Mouse (Mus musculus): ENCODE measurements around the gene Evpl. TPM values are rescaled to one million over a fixed set of nuclear protein-coding genes. Genes with fewer than 3 reads are reported as not detected.

Evpl gene
- total RNA-seq, 2 experiments from 2014 or later: 0.66 to 0.85 TPM

DNA sequence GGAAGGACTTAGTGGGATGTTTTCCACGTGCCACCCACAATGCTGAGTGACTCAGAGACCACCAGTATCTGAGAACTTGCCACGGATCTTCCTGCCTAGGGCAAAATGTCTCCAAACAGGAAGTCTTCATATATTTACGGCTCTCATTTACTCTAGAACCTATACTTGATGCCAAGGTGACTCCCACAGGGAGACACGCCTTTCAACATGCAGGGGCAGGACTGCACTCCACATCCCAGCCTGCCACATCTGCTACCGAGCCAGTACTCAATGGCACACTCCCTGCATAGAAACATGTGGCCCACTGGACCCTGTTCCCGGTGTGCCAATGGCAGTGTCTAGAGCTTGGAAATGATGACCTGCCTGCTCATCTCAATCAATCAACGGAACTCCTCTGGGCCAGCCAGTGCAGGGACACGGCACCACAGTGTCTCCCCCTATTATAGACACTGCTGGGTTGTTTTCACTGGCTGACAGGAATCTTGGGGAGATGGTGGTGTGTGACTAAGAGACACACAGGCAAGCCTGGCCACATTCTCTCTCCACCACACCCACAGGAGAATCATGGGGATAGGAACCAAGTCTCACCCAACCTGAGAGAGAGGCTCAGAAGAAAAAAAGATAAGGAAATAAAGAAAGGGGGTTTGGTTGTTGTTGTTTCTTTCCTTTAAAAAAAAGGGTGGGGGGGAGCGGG is 18.3 kb upstream of the Evpl start:
- intact Hi-C loops (cut with DNase I): no loop called here
- no peak for DNase-seq

- DNase-seq: no peak
- intact Hi-C loops (cut with DNase I): no loop called here
Measured at GRCm38 (mm10) chr11:116255090-116255981, 17.5 kb upstream of the Evpl start.

DNA sequence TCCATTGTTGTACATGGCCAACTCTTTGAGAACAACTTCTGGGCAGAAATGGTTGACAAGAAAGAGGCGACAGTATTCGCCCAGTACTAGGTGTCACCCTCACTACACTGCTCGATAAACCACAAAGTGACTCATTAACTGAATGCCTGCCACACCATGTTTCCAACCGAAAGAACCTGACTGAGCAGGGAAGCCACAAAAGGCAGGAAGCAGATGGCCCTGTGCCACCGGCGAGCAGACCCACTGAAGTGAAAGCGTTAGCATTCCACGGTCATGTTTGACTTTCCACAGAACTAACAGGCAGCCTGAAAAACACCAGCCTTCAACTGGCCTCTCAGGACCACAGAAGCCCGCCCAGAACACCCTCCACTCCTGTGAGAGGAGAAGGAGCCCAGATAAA is 16.8 kb upstream of the Evpl start:
- DNase-seq: no peak
- intact Hi-C loops (cut with DNase I): no loop called here

DNA sequence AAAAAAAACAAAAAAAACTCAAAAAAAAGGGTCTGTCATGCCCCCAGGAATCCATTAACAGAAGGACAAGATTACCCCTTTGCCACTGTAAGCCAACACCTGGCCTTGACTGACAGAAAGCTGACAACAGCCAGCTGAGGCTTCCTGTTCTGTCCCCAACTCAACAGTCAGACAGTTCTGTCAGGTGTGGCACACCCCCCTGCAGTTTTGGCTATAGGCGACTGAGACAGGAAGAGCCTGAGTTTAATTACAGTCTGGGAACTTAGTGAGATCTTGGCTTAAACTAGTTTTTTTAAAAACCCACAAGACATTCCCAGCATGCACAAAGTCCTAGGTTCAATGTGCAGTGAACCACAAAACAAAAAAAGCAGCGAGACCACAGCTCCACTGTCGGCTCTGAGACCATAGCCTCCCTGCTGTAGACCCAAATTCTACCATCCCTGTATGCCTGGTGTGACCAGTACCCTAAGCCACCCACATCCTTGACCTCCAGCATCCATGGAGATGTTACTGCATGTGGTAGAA is 15.3 kb upstream of the Evpl start:
- no peak for DNase-seq
- intact Hi-C loops (cut with DNase I): no loop called here

DNA sequence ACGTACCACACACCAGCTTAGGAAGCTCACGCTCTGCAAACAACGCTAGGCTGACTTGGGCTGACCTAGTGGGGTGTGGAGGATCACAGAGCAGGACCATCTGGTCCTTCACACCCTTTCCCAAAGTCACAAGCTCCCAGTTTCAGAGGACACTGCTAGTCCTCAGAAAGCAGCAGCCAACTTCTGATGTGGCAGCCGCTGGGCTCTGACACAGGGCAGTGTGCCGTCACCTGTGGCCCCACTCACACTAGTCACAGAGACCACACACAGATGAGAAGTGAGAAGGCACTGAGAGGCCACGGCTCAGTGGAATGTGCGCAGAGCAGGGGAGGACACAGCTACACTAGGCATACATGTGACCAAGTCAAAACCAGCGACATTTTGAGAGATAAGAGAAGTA is 13.0 kb upstream of the Evpl start:
- intact Hi-C loops (cut with DNase I): no loop called here
- no peak for DNase-seq

DNA sequence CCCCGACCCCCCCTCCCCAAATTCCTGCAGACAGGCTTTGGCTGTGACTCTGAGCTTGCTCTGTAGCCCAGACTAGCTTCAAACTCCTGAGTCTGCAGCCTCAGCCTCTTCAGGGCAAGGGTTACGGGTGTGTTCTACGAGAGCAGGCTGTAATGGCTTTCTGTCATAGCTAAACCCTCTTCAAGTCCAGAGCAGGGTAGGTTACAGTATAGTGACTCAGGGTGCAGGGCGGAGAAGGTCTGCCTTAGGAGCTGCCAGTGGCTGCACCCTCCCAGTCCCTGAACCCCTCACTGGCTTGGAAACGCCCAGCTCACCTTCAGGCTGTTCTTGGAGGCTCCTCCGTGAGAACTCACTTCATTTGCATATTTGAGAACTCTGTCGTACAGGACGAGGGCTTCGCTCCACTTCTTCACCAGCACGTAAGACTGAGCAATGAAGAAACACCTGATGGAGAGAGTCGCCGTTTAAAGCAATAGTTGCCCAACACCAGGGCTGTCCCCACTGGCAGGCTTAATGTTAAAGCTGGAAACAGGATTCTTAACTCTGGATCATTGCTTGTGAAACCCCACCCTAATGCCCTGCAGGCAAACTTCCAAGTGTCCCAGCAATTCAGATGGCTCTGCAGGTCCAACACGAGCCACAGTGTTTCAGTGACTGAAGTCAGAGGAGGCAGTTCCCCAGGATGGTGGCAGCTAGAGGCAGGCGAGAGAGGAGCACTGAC is 9.8 kb upstream of the Evpl start:
- intact Hi-C loops (cut with DNase I): no loop called here
- DNase-seq: no peak

DNA sequence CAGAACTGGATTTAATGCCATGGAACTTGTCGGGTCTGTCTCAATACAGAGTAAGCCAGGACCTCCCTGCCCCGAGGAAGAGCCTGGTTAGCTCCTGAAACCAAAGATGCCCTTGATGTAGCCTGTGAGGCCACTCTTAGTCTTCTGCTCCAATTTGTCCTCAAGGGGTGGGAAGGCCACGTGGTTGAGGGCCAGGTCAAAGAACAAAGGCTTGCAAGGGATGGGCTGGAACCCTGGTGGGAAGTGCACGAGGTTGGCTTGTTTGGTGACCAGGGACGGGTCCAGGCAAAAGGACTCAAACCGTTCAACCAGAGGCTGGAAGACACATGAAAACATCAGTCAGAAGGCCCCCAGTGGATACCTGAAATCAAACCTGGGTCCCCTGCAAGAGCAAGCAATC is 7.7 kb upstream of the Evpl start:
- intact Hi-C loops (cut with DNase I): no loop called here
- no peak for DNase-seq

DNA sequence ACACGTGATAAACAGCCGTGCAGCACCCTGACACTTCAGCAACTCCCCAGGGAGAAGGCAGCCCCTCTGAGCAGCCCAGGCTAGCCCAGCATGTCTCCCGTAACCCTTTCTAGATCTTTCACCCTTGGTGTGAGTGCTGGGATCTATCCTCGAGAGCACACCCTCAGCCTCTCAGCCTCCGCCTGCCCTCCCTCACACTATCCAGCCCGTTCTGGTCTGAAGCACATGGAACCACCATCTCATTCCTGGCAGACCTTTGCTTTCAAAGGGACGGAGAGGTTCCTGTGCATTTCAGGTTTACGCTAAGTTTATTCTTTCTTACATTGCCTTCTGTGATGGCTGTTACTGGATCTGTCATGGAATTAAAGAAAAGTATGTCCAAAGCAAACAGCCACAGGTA is 6.7 kb upstream of the Evpl start:
- DNase-seq: no peak

DNA sequence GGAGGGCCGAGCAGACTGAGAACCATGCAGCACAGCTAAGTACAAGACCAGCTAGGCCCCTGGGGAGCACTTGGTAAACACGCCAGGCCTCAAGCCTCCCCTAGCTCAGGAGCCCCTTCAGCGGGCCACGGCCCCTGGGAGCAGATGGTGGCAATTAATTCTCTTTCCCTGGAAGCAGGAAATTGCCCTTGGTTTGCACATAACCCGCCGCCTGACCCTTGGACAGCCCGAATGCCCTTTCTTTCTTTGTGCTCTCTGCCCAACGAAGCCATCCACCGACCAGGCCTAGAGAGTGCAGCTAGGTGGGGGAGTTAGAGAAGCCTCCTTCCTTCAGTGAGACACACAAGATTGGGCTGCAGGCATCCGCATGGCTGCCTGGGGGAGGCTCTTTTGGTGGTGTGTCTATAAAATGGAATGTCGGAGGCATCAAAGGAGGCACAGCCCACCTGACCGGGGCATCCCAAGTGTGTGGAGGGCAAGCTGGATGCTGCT is 3.9 kb upstream of the Evpl start:
- intact Hi-C loops (cut with DNase I): no loop called here
- no peak for DNase-seq

More for the DNA sequence above, 6.7 kb upstream of the Evpl start:
- intact Hi-C loops (cut with DNase I): no loop called here

DNA sequence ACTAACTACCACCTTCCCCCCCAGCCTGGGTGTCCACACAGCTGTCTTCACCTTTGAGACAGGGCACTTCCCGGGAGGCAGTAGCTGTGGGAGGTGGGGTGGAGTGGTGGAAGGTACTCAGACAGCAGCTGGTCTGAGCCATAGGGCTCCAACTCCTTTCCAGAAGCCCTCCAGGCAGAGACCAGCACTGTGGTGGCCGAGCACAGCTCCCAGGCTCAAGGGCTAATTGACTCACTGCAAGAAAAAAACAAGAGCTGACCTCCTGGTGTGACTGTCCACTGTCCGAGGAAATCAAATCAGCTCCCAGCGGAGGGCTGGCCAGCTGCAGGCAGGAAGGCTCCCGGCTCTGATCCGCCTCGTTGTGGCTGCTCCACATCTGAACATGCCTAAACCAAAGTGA is 1.9 kb upstream of the Evpl start:
- intact Hi-C loops (cut with DNase I): no loop called here
- DNase-seq: no peak

GRCm38 (mm10) chr11:116234901-116235300 is 3.0 kb downstream of the Evpl start:
- no peak for DNase-seq
- intact Hi-C loops (cut with DNase I): no loop called here

DNA sequence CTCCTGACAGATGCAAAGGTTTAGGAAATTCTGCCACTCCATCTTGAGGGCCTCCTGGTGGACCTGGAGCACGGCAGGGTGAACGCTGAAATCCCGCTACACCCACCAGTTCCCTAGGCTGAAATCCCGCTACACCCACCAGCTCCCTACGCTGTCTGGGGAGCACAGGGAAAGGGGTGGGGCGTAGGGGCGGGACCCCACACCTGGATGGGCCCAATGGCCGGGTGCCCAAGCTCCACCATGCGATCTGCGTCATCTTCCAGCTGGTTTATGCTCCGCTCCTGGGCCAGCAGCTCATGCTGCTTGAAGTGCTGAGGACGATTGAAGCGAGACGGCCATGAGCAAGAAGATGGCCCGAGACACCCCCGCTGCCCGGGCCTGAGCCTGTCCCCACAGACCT is 5.5 kb downstream of the Evpl start:
- intact Hi-C loops (cut with DNase I): no loop called here
- no peak for DNase-seq

- DNase-seq: no peak
- intact Hi-C loops (cut with DNase I): no loop called here
Measured at GRCm38 (mm10) chr11:116228699-116229098, 9.2 kb downstream of the Evpl start.

GRCm38 (mm10) chr11:116226414-116226813 is 11.5 kb downstream of the Evpl start:
- peak; percentile 82 for DNase-seq
- intact Hi-C loops (cut with DNase I): no loop called here

GRCm38 (mm10) chr11:116222740-116223059 is 15.2 kb downstream of the Evpl start:
- intact Hi-C loops (cut with DNase I): no loop called here
- no peak for DNase-seq

DNA sequence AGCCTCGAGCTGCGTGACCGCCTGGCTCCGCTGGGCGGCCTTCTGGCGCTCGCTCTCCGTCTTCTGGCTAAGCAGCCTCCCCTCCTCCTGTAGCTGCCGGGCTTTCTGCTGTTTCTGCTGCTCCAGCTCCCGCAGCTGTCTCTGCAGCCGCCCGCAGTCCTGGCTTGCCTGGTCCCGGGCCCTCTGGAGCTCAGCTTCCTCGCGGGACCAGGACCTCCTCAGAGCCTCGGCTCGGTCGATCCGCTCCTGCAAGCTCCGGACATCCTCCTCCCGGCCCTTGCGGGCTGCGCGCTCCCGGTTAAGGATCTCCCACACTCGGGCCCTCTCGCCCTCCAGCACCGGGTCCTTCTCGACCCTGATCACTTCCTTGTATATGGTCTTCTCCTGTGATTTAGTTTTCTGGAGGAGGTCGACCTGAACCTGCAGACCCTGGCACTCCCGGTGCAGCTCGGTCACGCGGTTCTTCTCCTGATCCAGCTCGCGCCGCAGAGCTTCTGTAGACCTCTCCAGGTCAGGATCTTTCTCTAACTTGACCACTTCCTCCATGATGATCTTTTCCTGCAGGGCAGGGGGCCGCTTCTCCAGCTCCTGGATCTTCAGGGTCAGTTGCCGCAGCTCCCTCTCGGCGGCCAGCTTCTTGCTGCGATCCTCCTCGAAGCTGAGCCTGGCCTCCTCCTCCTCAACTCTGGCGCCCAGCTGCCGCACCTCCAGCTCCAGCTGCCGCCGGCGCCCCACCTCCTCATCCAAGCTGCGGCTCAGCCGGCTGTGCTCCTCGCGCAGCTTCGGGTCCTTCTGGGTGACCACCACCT is 15.7 kb downstream of the Evpl start:
- DNase-seq: no peak
- intact Hi-C loops (cut with DNase I): no loop called here

DNA sequence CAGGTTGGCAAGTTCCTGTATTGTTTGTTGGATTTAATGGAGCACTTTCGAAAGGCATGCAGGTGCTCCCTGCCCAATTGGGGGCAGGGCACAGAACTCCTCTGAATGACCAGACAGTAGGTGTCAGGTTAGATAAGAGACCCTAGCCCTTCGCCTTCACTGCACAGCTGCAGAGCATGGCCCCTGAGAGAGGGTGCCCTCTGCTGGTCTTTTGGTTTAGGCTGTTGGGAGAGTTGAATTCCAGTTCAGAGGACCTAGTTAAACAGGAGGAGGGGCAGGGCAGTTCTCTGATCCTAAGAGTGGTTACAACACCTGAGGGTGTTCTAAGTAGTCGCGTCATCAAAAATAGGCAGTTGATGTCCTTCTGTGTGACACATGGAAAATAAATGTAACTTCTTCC is 18.0 kb downstream of the Evpl start:
- intact Hi-C loops (cut with DNase I): no loop called here
- peak; percentile 64 for DNase-seq

GRCm38 (mm10) chr11:116218737-116219400 is 19.0 kb downstream of the Evpl start:
- intact Hi-C loops (cut with DNase I): no loop called here
- DNase-seq: peak; percentile 90

- no peak for DNase-seq
- intact Hi-C loops (cut with DNase I): no loop called here
Measured at GRCm38 (mm10) chr11:116218263-116218662, 19.6 kb downstream of the Evpl start.

- DNase-seq: no peak
- intact Hi-C loops (cut with DNase I): no loop called here
Measured at GRCm38 (mm10) chr11:116216549-116216948, 21.3 kb downstream of the Evpl start.
